Mouse (Mus musculus): Measurements from ENCODE around the gene Clstn2.

GRCm38 (mm10) chr9:97514639-97515038 is 518.3 kb downstream of the Clstn2 start:
- TF ChIP-seq CTCF (IDR thresholded peaks at IDR 0.05; ENCODE audit: insufficient read depth, low read depth, low read length) = no peak
- no peak for TF ChIP-seq POLR2A (IDR thresholded peaks at IDR 0.05; ENCODE audit: insufficient read depth, low read depth, low read length)

Data from olfactory bulb, adult 2 months (tissue).